Comparison of ENCODE assay signal across 19 mouse cellular contexts in genomic region chr15:98116287-98116686, GRCm38 (mm10). TPM values are rescaled to one million over a fixed set of nuclear protein-coding genes. Genes with fewer than 3 reads are reported as not detected.
DNase-seq lines count a peak whose midpoint lies in the region; ATAC-seq and TF ChIP-seq lines count a peak whose summit lies in the region.
"Had no signal": no experiment of that assay in that cellular context is flagged by ENCODE, and none has a peak within 500 bp of the region (broad histone marks: within the 10 kb centered on the region; RNA-seq: fewer than 3 reads in every experiment).

No protein-coding gene starts in this region.

- TF ChIP-seq EP300 in MEL (IDR thresholded peaks at IDR 0.05; ENCODE audit: low read depth in 1 of 2, low read length in 2 of 2) = peak; percentile 90 to 94
- peak; percentile 84 for TF ChIP-seq EP300 in liver, postnatal 0 days (IDR thresholded peaks at IDR 0.05; ENCODE audit: low read depth)

- peak overlapping the region; percentile 1; the same call in 1 of the 2 replicates for H3K9ac ChIP-seq in MEL (ENCODE audit: control insufficient read depth, low read depth, low read length, poor library complexity, severe bottlenecking)
- H3K9ac ChIP-seq in liver, postnatal 0 days (replicated peaks) = no peak overlapping the region
- H3K9ac ChIP-seq: heart, embryonic 13.5 days; hindbrain, embryonic 12.5 days had no signal

- DNase-seq in heart, embryonic 10.5 days (ENCODE audit: low spot score) = peak; percentile 87
- DNase-seq in heart, adult 9 months (ENCODE audit: low spot score in 2 of 2) = no peak
- peak; percentile 86 for DNase-seq in MEL (ENCODE audit: low read depth, low spot score)
- no peak for DNase-seq in liver, postnatal 0 days
- no peak for DNase-seq in layer of hippocampus, adult 8-10 months (ENCODE audit: low spot score in 2 of 2)
- no peak for DNase-seq in spleen, postnatal 4 days (ENCODE audit: low spot score in 2 of 2)
- DNase-seq: cerebellum, postnatal 10 days; embryo, embryonic 11 days; kidney, adult 9 months; kidney, postnatal 36 days; lung, postnatal 14 days; right cerebral cortex, postnatal 14 days had no signal

- TF ChIP-seq CTCF in MEL (IDR thresholded peaks at IDR 0.05 in 2 of 3, conservative IDR thresholded peaks at IDR 0.05 in 1 of 3; ENCODE audit: control insufficient read depth in 1 of 3, insufficient read depth in 1 of 3, low read depth in 2 of 3, low read length in 3 of 3, poor library complexity in 1 of 3, severe bottlenecking in 1 of 3) = no peak
- no peak for TF ChIP-seq CTCF in liver, postnatal 0 days (IDR thresholded peaks at IDR 0.05; ENCODE audit: low read depth)

- H3K4me1 ChIP-seq in heart, embryonic 10.5 days = peaks cover 17% of the 10 kb centered on the region
- H3K4me1 ChIP-seq in MEL (ENCODE audit: control insufficient read depth in 1 of 2, insufficient read depth in 2 of 2, low read length in 2 of 2) = peaks cover 31 to 33% of the 10 kb centered on the region in 2 experiments
- peaks cover 6% of the 10 kb centered on the region; the same call in 1 of the 2 replicates for H3K4me1 ChIP-seq in liver, postnatal 0 days (ENCODE audit: insufficient read depth)
- H3K4me1 ChIP-seq: hindbrain, embryonic 12.5 days had no signal

- peak overlapping the region; percentile 35 for H3K4me2 ChIP-seq in liver, postnatal 0 days (ENCODE audit: low read depth, low read length)
- H3K4me2 ChIP-seq: heart, embryonic 13.5 days; hindbrain, embryonic 12.5 days; midbrain, embryonic 11.5 days had no signal

- H3K4me3 ChIP-seq in heart, embryonic 10.5 days = no peak overlapping the region
- no peak overlapping the region for H3K4me3 ChIP-seq in MEL (ENCODE audit: control insufficient read depth in 1 of 2, insufficient read depth in 1 of 2, low read depth in 2 of 2, low read length in 2 of 2)
- no peak overlapping the region for H3K4me3 ChIP-seq in liver, postnatal 0 days (ENCODE audit: low read depth, low read length)
- H3K4me3 ChIP-seq: heart, embryonic 13.5 days; hindbrain, embryonic 12.5 days had no signal

- no peak for TF ChIP-seq RAD21 in MEL (IDR thresholded peaks at IDR 0.05; ENCODE audit: low read depth, low read length)

- H3K27me3 ChIP-seq in heart, embryonic 10.5 days (ENCODE audit: insufficient read depth, poor library complexity, severe bottlenecking) = no peaks in the 10 kb centered on the region
- H3K27me3 ChIP-seq in MEL (ENCODE audit: control insufficient read depth in 1 of 2, insufficient read depth in 2 of 2, low read length in 2 of 2) = no peaks in the 10 kb centered on the region
- no peaks in the 10 kb centered on the region for H3K27me3 ChIP-seq in liver, postnatal 0 days (ENCODE audit: insufficient read depth, low read length)
- H3K27me3 ChIP-seq: heart, embryonic 13.5 days; hindbrain, embryonic 12.5 days had no signal

- ATAC-seq in erythroid progenitor cell, adult 5-6 weeks (replicated peaks; ENCODE audit: low FRiP score, poor library complexity, severe bottlenecking) = peak; percentile 51; the same call in 1 of the 2 replicates
- peak; percentile 87 for ATAC-seq in liver, postnatal 0 days
- ATAC-seq: forebrain, embryonic 14.5 days had no signal

- no peaks in the 10 kb centered on the region for H3K9me3 ChIP-seq in heart, embryonic 10.5 days
- H3K9me3 ChIP-seq in MEL (replicated peaks; ENCODE audit: insufficient read depth, low read length) = no peaks in the 10 kb centered on the region
- H3K9me3 ChIP-seq in liver, postnatal 0 days (ENCODE audit: low read length) = no peaks in the 10 kb centered on the region
- H3K9me3 ChIP-seq: heart, embryonic 13.5 days; hindbrain, embryonic 12.5 days had no signal

- 64% methylated on average over 5 of the region's 5 CpGs for WGBS in heart, embryonic 10.5 days
- 46% methylated on average over 5 of the region's 5 CpGs for WGBS in liver, postnatal 0 days (ENCODE audit: insufficient replicate concordance)

- H3K27ac ChIP-seq in heart, embryonic 10.5 days = no peak overlapping the region
- H3K27ac ChIP-seq in MEL (ENCODE audit: control insufficient read depth, low read depth, low read length) = peak overlapping the region; percentile 69
- no peak overlapping the region for H3K27ac ChIP-seq in liver, postnatal 0 days (ENCODE audit: low read depth)
- H3K27ac ChIP-seq: heart, embryonic 13.5 days; hindbrain, embryonic 12.5 days had no signal

- H3K36me3 ChIP-seq in heart, embryonic 10.5 days = peaks cover 73% of the 10 kb centered on the region
- peaks cover 27 to 35% of the 10 kb centered on the region in 2 experiments for H3K36me3 ChIP-seq in MEL (ENCODE audit: control insufficient read depth in 1 of 2, insufficient read depth in 2 of 2, low read length in 2 of 2)
- H3K36me3 ChIP-seq in liver, postnatal 0 days (replicated peaks; ENCODE audit: insufficient read depth, low read length) = peaks cover 16% of the 10 kb centered on the region

- TF ChIP-seq POLR2A in MEL (IDR thresholded peaks at IDR 0.05; ENCODE audit: control insufficient read depth in 1 of 2, insufficient read depth in 1 of 2, low read depth in 1 of 2, low read length in 2 of 2, poor library complexity in 1 of 2) = no peak; a peak in 1 of 4 replicates

- no peaks in the 10 kb centered on the region for H3K79me2 ChIP-seq in MEL (ENCODE audit: control insufficient read depth, insufficient read depth, low read length, poor library complexity)

TF ChIP-seq in MEL, 35 proteins besides CTCF, POLR2A, EP300 and RAD21 (continues in another document):
- TF ChIP-seq TAL1 (IDR thresholded peaks at IDR 0.05; ENCODE audit: low read length) = peak; percentile 95
- peak; percentile 7; the same call in 1 of the 2 replicates for TF ChIP-seq NELFE (IDR thresholded peaks at IDR 0.05; ENCODE audit: low read depth, low read length)
- peak; percentile 95 for TF ChIP-seq TCF12 (IDR thresholded peaks at IDR 0.05; ENCODE audit: low read depth, low read length)
- no peak for TF ChIP-seq UBTF (IDR thresholded peaks at IDR 0.05; ENCODE audit: borderline replicate concordance, insufficient read depth, low read depth, low read length)
- peak; percentile 80 for TF ChIP-seq MXI1 (IDR thresholded peaks at IDR 0.05; ENCODE audit: low read depth, low read length)
- TF ChIP-seq MAX (IDR thresholded peaks at IDR 0.05; ENCODE audit: low read length) = 0 out of 2 replicates have a peak, but pooled peaks have one; percentile 53
- TF ChIP-seq SIN3A (IDR thresholded peaks at IDR 0.05; ENCODE audit: low read length) = peak; percentile 80; the same call in 1 of the 2 replicates
- peak; percentile 30; the same call in 1 of the 2 replicates for TF ChIP-seq USF1 (IDR thresholded peaks at IDR 0.05; ENCODE audit: low read depth, low read length)
- 0 out of 2 replicates have a peak, but pooled peaks have one; percentile 15 for TF ChIP-seq MAZ (IDR thresholded peaks at IDR 0.05; ENCODE audit: low read depth, low read length)
- no peak for TF ChIP-seq ZKSCAN1 (IDR thresholded peaks at IDR 0.05; ENCODE audit: low read depth, low read length)
- TF ChIP-seq BHLHE40 (IDR thresholded peaks at IDR 0.05; ENCODE audit: borderline replicate concordance, low read depth, low read length) = no peak
- TF ChIP-seq POLR2AphosphoS2 (IDR thresholded peaks at IDR 0.05; ENCODE audit: low read length) = no peak

RNA-seq across cellular contexts. Expression of gene Senp1, which starts 22.7 kb away (rescaled TPM):
- 26.8 and 30.5 TPM in 2 replicates for polyA plus RNA-seq in heart, embryonic 10.5 days (2016; fragmentation: Nextera tagmentation; extraction: Ambion mirVana)
- 34.1 and 41.4 TPM in 2 replicates for total RNA-seq in MEL (2012; rRNA removed)
- 10 to 100 TPM in 1 of 2 experiments, not detected in 1; 96.5 TPM for polyA plus RNA-seq in MEL (2012; ENCODE audit: insufficient read depth in 1 of 2, insufficient read length in 2 of 2, low read depth in 1 of 2, low replicate concordance in 2 of 2, missing spikeins in 1 of 2)
- total RNA-seq in erythroid progenitor cell, adult 5-6 weeks (2015; ENCODE audit: low replicate concordance) = 35.0 and 47.4 TPM in 2 replicates
- total RNA-seq in erythroid progenitor cell, adult 5-6 weeks (2017; ENCODE audit: low replicate concordance) = 42.2 and 49.9 TPM in 2 replicates
- 4.7 and 6.7 TPM in 2 replicates for polyA plus RNA-seq in liver, postnatal 0 days (2015; fragmentation: Nextera tagmentation; extraction: Ambion mirVana)
- total RNA-seq in layer of hippocampus, adult 8-10 months (2022) = 10 to 100 TPM; 13.8 to 16.1 (median 14.9) TPM

RNA-seq across cellular contexts. Expression of gene Pfkm, which starts 23.9 kb away (rescaled TPM):
- polyA plus RNA-seq in heart, embryonic 10.5 days (2016; fragmentation: Nextera tagmentation; extraction: Ambion mirVana) = 47.1 and 67.5 TPM in 2 replicates
- total RNA-seq in MEL (2012; rRNA removed) = 96.0 and 150 TPM in 2 replicates
- polyA plus RNA-seq in MEL (2012; ENCODE audit: insufficient read depth in 1 of 2, insufficient read length in 2 of 2, low read depth in 1 of 2, low replicate concordance in 2 of 2, missing spikeins in 1 of 2) = 100 to 1,000 TPM in 1 of 2 experiments, not detected in 1; 125 TPM
- 4.3 and 8.8 TPM in 2 replicates for total RNA-seq in erythroid progenitor cell, adult 5-6 weeks (2015; ENCODE audit: low replicate concordance)
- 17.8 and 22.8 TPM in 2 replicates for total RNA-seq in erythroid progenitor cell, adult 5-6 weeks (2017; ENCODE audit: low replicate concordance)
- 9.1 and 9.2 TPM in 2 replicates for polyA plus RNA-seq in liver, postnatal 0 days (2015; fragmentation: Nextera tagmentation; extraction: Ambion mirVana)
- total RNA-seq in layer of hippocampus, adult 8-10 months (2022) = 100 to 1,000 TPM; 332 to 357 (median 349) TPM

RNA-seq across cellular contexts. Expression of gene Asb8, which starts 49.1 kb away (rescaled TPM):
- polyA plus RNA-seq in heart, embryonic 10.5 days (2016; fragmentation: Nextera tagmentation; extraction: Ambion mirVana) = 54.9 and 77.1 TPM in 2 replicates
- 28.7 and 33.1 TPM in 2 replicates for total RNA-seq in MEL (2012; rRNA removed)
- 10 to 100 TPM in 1 of 2 experiments, not detected in 1; 38.2 TPM for polyA plus RNA-seq in MEL (2012; ENCODE audit: insufficient read depth in 1 of 2, insufficient read length in 2 of 2, low read depth in 1 of 2, low replicate concordance in 2 of 2, missing spikeins in 1 of 2)
- total RNA-seq in erythroid progenitor cell, adult 5-6 weeks (2015; ENCODE audit: low replicate concordance) = 8.8 and 28.8 TPM in 2 replicates
- total RNA-seq in erythroid progenitor cell, adult 5-6 weeks (2017; ENCODE audit: low replicate concordance) = 4.2 and 8.1 TPM in 2 replicates
- 23.6 and 24.1 TPM in 2 replicates for polyA plus RNA-seq in liver, postnatal 0 days (2015; fragmentation: Nextera tagmentation; extraction: Ambion mirVana)
- 10 to 100 TPM; 50.7 to 55.0 (median 54.3) TPM for total RNA-seq in layer of hippocampus, adult 8-10 months (2022)

RNA-seq across cellular contexts. Expression of gene Ccdc184, which starts 50.7 kb away (rescaled TPM):
- polyA plus RNA-seq in heart, embryonic 10.5 days (2016; fragmentation: Nextera tagmentation; extraction: Ambion mirVana) = 0.58 and 0.85 TPM in 2 replicates
- total RNA-seq in MEL (2012; rRNA removed) = not detected in 2 replicates
- polyA plus RNA-seq in MEL (2012; ENCODE audit: insufficient read depth in 1 of 2, insufficient read length in 2 of 2, low read depth in 1 of 2, low replicate concordance in 2 of 2, missing spikeins in 1 of 2) = under 1 TPM in 1 of 2 experiments, not detected in 1; 0.52 TPM
- total RNA-seq in erythroid progenitor cell, adult 5-6 weeks (2015; ENCODE audit: low replicate concordance) = not detected in 2 replicates
- not detected in 2 replicates for total RNA-seq in erythroid progenitor cell, adult 5-6 weeks (2017; ENCODE audit: low replicate concordance)
- polyA plus RNA-seq in liver, postnatal 0 days (2015; fragmentation: Nextera tagmentation; extraction: Ambion mirVana) = not detected in 2 replicates
- total RNA-seq in layer of hippocampus, adult 8-10 months (2022) = 10 to 100 TPM in 3 of 4 experiments, 1 to 10 TPM in 1; 9.8 to 11.9 (median 10.6) TPM
- total RNA-seq: gastrocnemius, adult 8-10 months; liver, adult 2 months had no signal
- polyA plus RNA-seq: liver, adult 2 months had no signal

Comparison
In these comparisons a context has a peak if more than half of its experiments do, and no peak if none do; other contexts are left out.
1. DNase-seq: peak in heart, embryonic 10.5 days (single experiment) and MEL (single experiment); none in heart, adult 9 months (0 of 2), liver, postnatal 0 days (single experiment), layer of hippocampus, adult 8-10 months (0 of 2) and spleen, postnatal 4 days (0 of 2).